Mouse (Mus musculus) CH12.LX (cell line): ENCODE data around the gene Nup210. TPM values are rescaled to one million over a fixed set of nuclear protein-coding genes. Genes with fewer than 3 reads are reported as not detected.

Source experiments
- DNase-seq: peaks from one replicate; pipeline ENCODE4 v3.0.0-alpha.2; 2013; ENCODE audit errors: extremely low read depth
- H3K27ac ChIP-seq: 2 replicates; pipeline ENCODE4 v1.5.1; 2012; ENCODE audit warnings: low read depth, mild to moderate bottlenecking, control low read depth, moderate library complexity; ENCODE audit not compliant: insufficient read depth
- H3K27me3 ChIP-seq: replicated peaks from 2 replicates; pipeline ENCODE3; 2012; ENCODE audit warnings: inconsistent platforms
- H3K36me3 ChIP-seq, 2 experiments: replicated peaks in 1 of 2; 2 replicates each; pipeline versions ENCODE3 to v1.6.1; 2012; ENCODE audit warnings: inconsistent platforms in 1 of 2, low read length in 1 of 2, mild to moderate bottlenecking in 1 of 2, mixed read lengths in 1 of 2, moderate library complexity in 1 of 2; ENCODE audit not compliant: control insufficient read depth in 1 of 2, insufficient read depth in 1 of 2
- H3K4me1 ChIP-seq, 2 experiments: 2 replicates each; pipeline ENCODE4 v1.6.1; 2012; ENCODE audit warnings: inconsistent platforms in 1 of 2, moderate library complexity in 1 of 2; ENCODE audit not compliant: insufficient read depth in 2 of 2, control insufficient read depth in 1 of 2
- H3K4me2 ChIP-seq: 2 replicates; pipeline ENCODE4 v1.6.1; 2012; ENCODE audit warnings: low read depth, mild to moderate bottlenecking, control low read depth; ENCODE audit not compliant: poor library complexity, insufficient read depth, severe bottlenecking
- H3K4me3 ChIP-seq, 3 experiments: fragments of 150-350 bp in 1 of 3; sonication (generic) in 1 of 3; replicated peaks in 1 of 3; 2 replicates each; pipeline versions ENCODE3 to v1.5.1; 2011 to 2012; ENCODE audit warnings: low read depth in 2 of 3, low read length in 2 of 3, mild to moderate bottlenecking in 2 of 3, moderate library complexity in 2 of 3, control low read depth in 1 of 3, improper control_type of control experiment in 1 of 3, inconsistent platforms in 1 of 3, mixed read lengths in 1 of 3; ENCODE audit not compliant: poor library complexity in 1 of 3
- H3K79me2 ChIP-seq: replicated peaks from 2 replicates; pipeline ENCODE4 v1.6.1; 2012; ENCODE audit warnings: mild to moderate bottlenecking, moderate library complexity; ENCODE audit not compliant: control insufficient read depth, poor library complexity, insufficient read depth, severe bottlenecking; ENCODE audit errors: extremely low read depth
- H3K9ac ChIP-seq: 2 replicates; pipeline ENCODE4 v1.6.1; 2012; ENCODE audit warnings: low read depth, mild to moderate bottlenecking, control low read depth, moderate library complexity; ENCODE audit not compliant: insufficient read depth
- H3K9me3 ChIP-seq: replicated peaks from 2 replicates; pipeline ENCODE3; 2012; ENCODE audit warnings: low read length, inconsistent platforms, mixed read lengths
- BHLHE40 ChIP-seq: IDR thresholded peaks from 2 replicates; pipeline ENCODE4 v1.6.1; 2011; ENCODE audit warnings: mild to moderate bottlenecking, low read depth, low read length, improper control_type of control experiment
- CHD2 ChIP-seq: IDR thresholded peaks from 2 replicates; pipeline ENCODE4 v1.6.1; 2011; ENCODE audit warnings: low read length, improper control_type of control experiment
- CTCF ChIP-seq, 2 experiments: IDR thresholded peaks in 1 of 2; conservative IDR thresholded peaks in 1 of 2; 2 replicates each; pipeline ENCODE4 v1.5.1; 2011 to 2012; ENCODE audit warnings: low read depth in 2 of 2, low read length in 2 of 2, improper control_type of control experiment in 1 of 2, inconsistent platforms in 1 of 2, mild to moderate bottlenecking in 1 of 2, moderate library complexity in 1 of 2
- E2F4 ChIP-seq: IDR thresholded peaks from 2 replicates; pipeline ENCODE4 v1.6.1; 2011; ENCODE audit warnings: low read depth, low read length, improper control_type of control experiment; ENCODE audit not compliant: insufficient replicate concordance
- ELF1 ChIP-seq: IDR thresholded peaks from 2 replicates; pipeline ENCODE4 v1.6.1; 2014; ENCODE audit warnings: low read depth, mild to moderate bottlenecking, inconsistent platforms, low read length, improper control_type of control experiment
- EP300 ChIP-seq: IDR thresholded peaks from 2 replicates; pipeline ENCODE4 v1.6.1; 2011; ENCODE audit warnings: low read length, improper control_type of control experiment
- GABPA ChIP-seq: IDR thresholded peaks from 2 replicates; pipeline ENCODE4 v1.6.1; 2012; ENCODE audit warnings: low read depth, low read length, improper control_type of control experiment, inconsistent platforms; ENCODE audit not compliant: insufficient replicate concordance
- HCFC1 ChIP-seq: IDR thresholded peaks from 2 replicates; pipeline ENCODE4 v1.6.1; 2012; ENCODE audit warnings: low read depth, mild to moderate bottlenecking, inconsistent platforms, low read length, improper control_type of control experiment
- IRF4 ChIP-seq: IDR thresholded peaks from 2 replicates; pipeline ENCODE4 v1.6.1; 2014; ENCODE audit warnings: low read depth, mild to moderate bottlenecking, inconsistent platforms, low read length, improper control_type of control experiment
- JUN ChIP-seq: IDR thresholded peaks from 2 replicates; pipeline ENCODE4 v1.6.1; 2011; ENCODE audit warnings: low read depth, mild to moderate bottlenecking, low read length, improper control_type of control experiment, moderate library complexity; ENCODE audit not compliant: insufficient read depth
- JUND ChIP-seq: conservative IDR thresholded peaks from 2 replicates; pipeline ENCODE4 v1.6.1; 2011; ENCODE audit warnings: low read depth, low read length, improper control_type of control experiment
- KAT2A ChIP-seq: IDR thresholded peaks from 2 replicates; pipeline ENCODE4 v1.6.1; 2012; ENCODE audit warnings: low read length, improper control_type of control experiment, inconsistent platforms; ENCODE audit not compliant: insufficient replicate concordance
- MAX ChIP-seq: IDR thresholded peaks from 2 replicates; pipeline ENCODE4 v1.6.1; 2011; ENCODE audit warnings: low read length, improper control_type of control experiment
- MEF2A ChIP-seq: IDR thresholded peaks from 2 replicates; pipeline ENCODE4 v1.6.1; 2014; ENCODE audit warnings: low read depth, mild to moderate bottlenecking, inconsistent platforms, low read length, improper control_type of control experiment, borderline replicate concordance
- MYC ChIP-seq: IDR thresholded peaks from 2 replicates; pipeline ENCODE4 v1.6.1; 2011; ENCODE audit warnings: low read depth, mild to moderate bottlenecking, improper control_type of control experiment, low read length
- NELFE ChIP-seq: IDR thresholded peaks from 2 replicates; pipeline ENCODE4 v1.6.1; 2011; ENCODE audit warnings: low read depth, low read length, improper control_type of control experiment
- PAX5 ChIP-seq: IDR thresholded peaks from 2 replicates; pipeline ENCODE4 v1.6.1; 2012; ENCODE audit warnings: low read length, inconsistent platforms, mixed read lengths
- POLR2A ChIP-seq: IDR thresholded peaks from 2 replicates; pipeline ENCODE4 v1.6.1; 2011; ENCODE audit warnings: low read depth, mild to moderate bottlenecking, improper control_type of control experiment, low read length
- RAD21 ChIP-seq: IDR thresholded peaks from 2 replicates; pipeline ENCODE4 v1.6.1; 2011; ENCODE audit warnings: low read depth, mild to moderate bottlenecking, low read length, improper control_type of control experiment, moderate library complexity
- RCOR1 ChIP-seq: conservative IDR thresholded peaks from 2 replicates; pipeline ENCODE4 v1.6.1; 2012; ENCODE audit warnings: low read depth, mild to moderate bottlenecking, inconsistent platforms, low read length, improper control_type of control experiment
- SIN3A ChIP-seq: IDR thresholded peaks from 2 replicates; pipeline ENCODE4 v1.6.1; 2012; ENCODE audit warnings: low read length, improper control_type of control experiment, inconsistent platforms
- TCF12 ChIP-seq: IDR thresholded peaks from 2 replicates; pipeline ENCODE4 v1.6.1; 2014; ENCODE audit warnings: low read depth, mild to moderate bottlenecking, inconsistent platforms, low read length, improper control_type of control experiment
- UBTF ChIP-seq: IDR thresholded peaks from 2 replicates; pipeline ENCODE4 v1.6.1; 2012; ENCODE audit warnings: low read depth, mild to moderate bottlenecking, inconsistent platforms, low read length, improper control_type of control experiment, moderate library complexity
- USF1 ChIP-seq: IDR thresholded peaks from 2 replicates; pipeline ENCODE4 v1.6.1; 2014; ENCODE audit warnings: low read depth, mild to moderate bottlenecking, inconsistent platforms, low read length, improper control_type of control experiment
- USF2 ChIP-seq: conservative IDR thresholded peaks from 2 replicates; pipeline ENCODE4 v1.6.1; 2011; ENCODE audit warnings: low read depth, low read length, improper control_type of control experiment
- ZC3H11A ChIP-seq: IDR thresholded peaks from 2 replicates; pipeline ENCODE4 v1.6.1; 2012; ENCODE audit warnings: low read depth, mild to moderate bottlenecking, inconsistent platforms, low read length, improper control_type of control experiment
- ZKSCAN1 ChIP-seq: IDR thresholded peaks from 2 replicates; pipeline ENCODE4 v1.6.1; 2012; ENCODE audit warnings: low read depth, inconsistent platforms, low read length, improper control_type of control experiment, borderline replicate concordance
- ZNF384 ChIP-seq: IDR thresholded peaks from 2 replicates; pipeline ENCODE4 v1.6.1; 2012; ENCODE audit warnings: low read depth, low read length, improper control_type of control experiment, inconsistent platforms
- dilution Hi-C: fragments of 300-500 bp; cut with MboI; formaldehyde crosslinking; loops from 2 replicates; pipeline ENCODE4 v1.14.3; 2020; ENCODE audit warnings: low sequenced_read_pairs; ENCODE audit not compliant: extremely low pct_unique_long_range_greater_than_20kb, extremely low pct_ligation_motif_present
- in situ Hi-C: fragments of 300-500 bp; cut with MboI; formaldehyde crosslinking; loops from 3 replicates; pipeline ENCODE4 v1.14.3; 2019; ENCODE audit warnings: low sequenced_read_pairs, low pct_ligation_motif_present, low pct_unique_long_range_greater_than_20kb, mixed read lengths
- polyA plus RNA-seq: library from polyadenylated mRNA; unstranded; fragments of >175 nt; gene quantifications from 2 replicates; pipeline ENCODE4 v1.2.1, GENCODE M21; 2012; ENCODE audit warnings: low read depth; ENCODE audit not compliant: insufficient read length
- total RNA-seq, 2 experiments: library from RNA; depleted of rRNA; stranded (reverse); fragments of 300-350 nt in 1 of 2; fragments of >200 nt in 1 of 2; gene quantifications; 2 replicates each; pipeline ENCODE4 v1.2.3; 2012 to 2014

The Nup210 gene
- total and polyA plus RNA-seq, 3 experiments, result 41.9 to 103 (median 73.1) TPM

- H3K4me3 ChIP-seq, result peak overlapping the region in 1 of 3 experiments; percentile 64
- H3K4me2 ChIP-seq, result peak overlapping the region; percentile 74
- dilution Hi-C loops, result no loop called here
- no peak overlapping the region for H3K27ac ChIP-seq
- DNase-seq, result no peak
- H3K9me3 ChIP-seq, result peaks cover 23% of the 10 kb centered on the region
- H3K9ac ChIP-seq, result no peak overlapping the region
- no peaks in the 10 kb centered on the region for H3K36me3 ChIP-seq
- in situ Hi-C loops, result no loop called here
- H3K79me2 ChIP-seq, result no peaks in the 10 kb centered on the region
- peaks cover 0 to 2% of the 10 kb centered on the region in 2 experiments; a peak in 2 of 4 replicates for H3K4me1 ChIP-seq
- H3K27me3 ChIP-seq, result peaks cover 69% of the 10 kb centered on the region
- TF ChIP-seq ELF1 (no peak), GABPA (no peak), POLR2A (no peak), BHLHE40 (no peak), KAT2A (no peak), MEF2A (no peak), USF2 (no peak), ZC3H11A (no peak), USF1 (no peak), MAX (no peak), PAX5 (no peak), CTCF (conservative IDR thresholded peaks at IDR 0.05 in 1 of 2, IDR thresholded peaks at IDR 0.05 in 1 of 2; ENCODE audit: low read depth in 2 of 2, low read length in 2 of 2) (no peak), SIN3A (no peak), CHD2 (no peak), RAD21 (no peak), EP300 (no peak), ZNF384 (no peak), NELFE (no peak), E2F4 (no peak), RCOR1 (no peak)
Measured at GRCm38 (mm10) chr6:90987561-90988298, 128.9 kb downstream of the Nup210 start.

DNA sequence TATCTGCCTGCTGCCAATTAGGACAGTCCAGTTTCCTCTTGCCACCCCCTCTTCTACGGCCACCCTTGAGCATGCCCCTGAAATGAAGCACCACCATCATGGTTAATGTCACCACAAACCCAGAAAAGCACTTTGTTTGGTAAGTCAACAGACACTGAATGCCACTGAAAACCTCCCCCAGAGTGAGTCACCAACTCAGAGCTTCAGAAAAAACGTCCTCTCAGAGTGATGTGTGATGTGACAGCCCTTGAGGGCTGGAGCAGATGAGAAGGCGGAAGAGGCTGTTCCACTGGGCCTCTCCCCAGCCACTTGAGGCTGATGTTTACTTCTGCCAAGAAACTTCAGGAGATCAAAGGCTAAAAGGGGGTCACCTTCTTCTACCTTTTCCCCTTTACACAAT is 132.5 kb downstream of the Nup210 start:
- in situ Hi-C loops (no loop called here), dilution Hi-C loops (no loop called here)
- H3K27me3 ChIP-seq, result peaks cover 67% of the 10 kb centered on the region
- peaks cover 7% of the 10 kb centered on the region for H3K9me3 ChIP-seq
- H3K4me1 ChIP-seq, result peaks cover 0 to 2% of the 10 kb centered on the region in 2 experiments; a peak in 2 of 4 replicates
- no peaks in the 10 kb centered on the region for H3K79me2 ChIP-seq
- H3K36me3 ChIP-seq, result no peaks in the 10 kb centered on the region
- no peak overlapping the region for H3K4me2 ChIP-seq
- DNase-seq, result no peak
- H3K4me3 ChIP-seq, result no peak overlapping the region
- H3K9ac ChIP-seq, result no peak overlapping the region
- no peak for TF ChIP-seq UBTF
- no peak for TF ChIP-seq JUND
- no peak for TF ChIP-seq TCF12
- TF ChIP-seq SIN3A, result no peak
- no peak for TF ChIP-seq ZKSCAN1
- TF ChIP-seq MYC, result no peak
- TF ChIP-seq HCFC1, result no peak
- no peak for TF ChIP-seq ELF1
- TF ChIP-seq JUN, result no peak
- TF ChIP-seq MAX, result no peak
- TF ChIP-seq RCOR1, result no peak
- no peak for TF ChIP-seq IRF4
- TF ChIP-seq KAT2A, result no peak
- TF ChIP-seq USF1, result no peak
- H3K27ac ChIP-seq, result no peak overlapping the region
